ENCODE assay signal across 18 mouse cellular contexts in the genomic region with DNA sequence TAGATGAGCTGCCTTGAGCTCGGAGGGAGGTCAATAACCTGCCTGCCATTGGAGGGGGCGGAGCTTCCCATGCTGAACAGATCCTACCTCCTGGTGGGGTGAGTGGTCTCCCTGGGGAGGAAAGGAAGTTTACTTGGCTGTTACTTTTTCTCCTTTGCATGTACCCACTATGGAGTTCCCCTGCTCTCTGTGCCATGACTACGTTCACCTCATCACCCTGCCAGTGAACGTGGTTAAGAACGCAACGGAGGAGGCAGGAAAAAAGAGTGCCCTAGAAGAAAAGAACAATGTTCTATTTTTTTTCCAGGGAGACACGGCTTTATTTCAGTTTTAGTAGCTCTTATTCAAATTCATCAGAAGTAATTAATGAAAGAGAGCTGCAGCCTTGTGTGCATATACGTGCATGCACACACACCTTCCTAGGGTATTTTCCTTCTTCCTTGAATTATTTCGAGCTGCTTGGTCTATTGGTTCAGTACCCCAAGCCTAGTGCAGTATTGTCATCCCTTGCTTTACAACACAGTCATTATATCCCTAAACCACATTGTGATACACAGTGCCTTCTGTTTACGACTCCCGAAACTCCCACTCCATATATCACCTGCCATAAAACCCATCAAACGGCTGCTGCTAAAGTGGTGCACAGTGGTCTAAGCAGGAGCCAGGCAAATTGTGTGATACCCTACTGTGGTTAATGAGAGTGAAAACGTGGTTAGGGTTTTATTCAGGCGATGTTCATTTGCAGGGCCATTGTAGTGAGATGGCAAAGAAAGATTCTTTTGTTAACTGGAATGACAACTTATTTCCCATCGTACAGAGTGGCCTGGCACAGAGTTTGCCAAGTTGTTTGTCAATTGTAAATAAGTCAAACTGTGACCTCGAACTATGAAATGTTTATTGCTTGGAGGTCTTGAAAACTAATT.
DNase-seq lines count a peak whose midpoint lies in the region; ATAC-seq lines count a peak whose summit lies in the region.
"Had no signal": no experiment of that assay in that cellular context is flagged by ENCODE, and none has a peak within 500 bp of the region (broad histone marks: within the 10 kb centered on the region; RNA-seq: fewer than 3 reads in every experiment).

No protein-coding gene starts in this region.

- no peaks in the 10 kb centered on the region for H3K9me3 ChIP-seq in kidney, embryonic 14.5 days (ENCODE audit: control insufficient read depth, low read length)
- no peaks in the 10 kb centered on the region for H3K9me3 ChIP-seq in neural tube, embryonic 15.5 days (replicated peaks)
- H3K9me3 ChIP-seq: embryonic facial prominence, embryonic 13.5 days; midbrain, embryonic 10.5 days had no signal

- 29% methylated on average over 16 of the region's 16 CpGs for WGBS in kidney, embryonic 14.5 days
- WGBS in neural tube, embryonic 15.5 days: 15% methylated on average over 16 of the region's 16 CpGs

- no peaks in the 10 kb centered on the region for H3K36me3 ChIP-seq in kidney, embryonic 14.5 days (ENCODE audit: control insufficient read depth, insufficient read depth, low read length)
- H3K36me3 ChIP-seq in neural tube, embryonic 15.5 days: no peaks in the 10 kb centered on the region
- H3K36me3 ChIP-seq: embryonic facial prominence, embryonic 13.5 days; midbrain, embryonic 10.5 days had no signal

- H3K4me1 ChIP-seq in kidney, embryonic 14.5 days (ENCODE audit: control insufficient read depth, insufficient read depth, low read length): no peaks in the 10 kb centered on the region
- H3K4me1 ChIP-seq in neural tube, embryonic 15.5 days: peaks cover 10% of the 10 kb centered on the region
- H3K4me1 ChIP-seq: embryonic facial prominence, embryonic 13.5 days; midbrain, embryonic 10.5 days had no signal

- H3K27me3 ChIP-seq in kidney, embryonic 14.5 days (ENCODE audit: control insufficient read depth, insufficient read depth, low read length): peaks cover 29% of the 10 kb centered on the region
- no peaks in the 10 kb centered on the region for H3K27me3 ChIP-seq in neural tube, embryonic 15.5 days (replicated peaks)
- H3K27me3 ChIP-seq: embryonic facial prominence, embryonic 13.5 days had no signal

- intact Hi-C loops in heart, postnatal 36 days (cut with DNase I): no loop called here

- no peak overlapping the region for H3K27ac ChIP-seq in kidney, embryonic 14.5 days (ENCODE audit: low read depth, low read length)
- peak overlapping the region; percentile 48; the same call in 1 of the 2 replicates for H3K27ac ChIP-seq in neural tube, embryonic 15.5 days (replicated peaks)
- H3K27ac ChIP-seq: embryonic facial prominence, embryonic 13.5 days; midbrain, embryonic 10.5 days had no signal

- H3K4me3 ChIP-seq in kidney, embryonic 14.5 days (ENCODE audit: low read length): no peak overlapping the region
- no peak overlapping the region for H3K4me3 ChIP-seq in neural tube, embryonic 15.5 days (replicated peaks)
- H3K4me3 ChIP-seq: embryonic facial prominence, embryonic 13.5 days; midbrain, embryonic 10.5 days had no signal

- DNase-seq in embryo, embryonic 10 days (ENCODE audit: low spot score): peak; percentile 22
- DNase-seq in embryo, embryonic 9.5 days (ENCODE audit: extremely low spot score): no peak
- DNase-seq in kidney, adult 11 months: no peak
- DNase-seq in hindlimb bud, embryonic 11.5 days (ENCODE audit: extremely low spot score, low read depth, low spot score): peak; percentile 72
- no peak for DNase-seq in layer of hippocampus, adult 9-10 months (ENCODE audit: low spot score)
- no peak for DNase-seq in heart, postnatal 36 days
- DNase-seq: adrenal gland, adult 2 months; cerebellum, adult 11 months; cerebellum, postnatal 25 days; heart, postnatal 4 days; kidney, adult 18-20 months; lung, adult 18-20 months; right cerebral cortex, postnatal 14 days had no signal

- H3K9ac ChIP-seq in kidney, embryonic 14.5 days (ENCODE audit: low read depth, low read length): no peak overlapping the region
- no peak overlapping the region for H3K9ac ChIP-seq in neural tube, embryonic 15.5 days (replicated peaks)
- H3K9ac ChIP-seq: embryonic facial prominence, embryonic 13.5 days had no signal

- ATAC-seq in kidney, embryonic 14.5 days (ENCODE audit: low FRiP score, low TSS enrichment): peak; percentile 52; the same call in 1 of the 2 replicates
- ATAC-seq in neural tube, embryonic 15.5 days (ENCODE audit: low FRiP score): peak; percentile 92

- H3K4me2 ChIP-seq in kidney, embryonic 14.5 days (replicated peaks; ENCODE audit: low read depth, low read length): no peak overlapping the region
- H3K4me2 ChIP-seq in neural tube, embryonic 15.5 days: peak overlapping the region; percentile 30; the same call in 1 of the 2 replicates
- H3K4me2 ChIP-seq: embryonic facial prominence, embryonic 13.5 days; heart, embryonic 11.5 days had no signal

Comparison
In these comparisons a context has a peak if more than half of its experiments do, and no peak if none do; other contexts are left out.
1. DNase-seq: peak in embryo, embryonic 10 days (single experiment) and hindlimb bud, embryonic 11.5 days (single experiment); none in embryo, embryonic 9.5 days (single experiment), kidney, adult 11 months (single experiment), layer of hippocampus, adult 9-10 months (single experiment) and heart, postnatal 36 days (0 of 2).